Mouse (Mus musculus) adipocyte (in vitro differentiated cells): ENCODE data around the gene Hint2.

Source experiments
- DNase-seq: peaks from one replicate; pipeline ENCODE4 v3.0.0-alpha.2; 2016; ENCODE audit warnings: low spot score

Gene Hint2

GRCm38 (mm10) chr4:43604751-43605685 is 51.2 kb downstream of the Hint2 start:
- no peak for DNase-seq
